Mouse (Mus musculus): ENCODE measurements at regions not wholly inside any gene's neighbourhood (a gene's known extent, or its start where the extent isn't known, plus 50 kb on each side); places are given as distances from the start of the nearest gene placed in this dataset.

DNA sequence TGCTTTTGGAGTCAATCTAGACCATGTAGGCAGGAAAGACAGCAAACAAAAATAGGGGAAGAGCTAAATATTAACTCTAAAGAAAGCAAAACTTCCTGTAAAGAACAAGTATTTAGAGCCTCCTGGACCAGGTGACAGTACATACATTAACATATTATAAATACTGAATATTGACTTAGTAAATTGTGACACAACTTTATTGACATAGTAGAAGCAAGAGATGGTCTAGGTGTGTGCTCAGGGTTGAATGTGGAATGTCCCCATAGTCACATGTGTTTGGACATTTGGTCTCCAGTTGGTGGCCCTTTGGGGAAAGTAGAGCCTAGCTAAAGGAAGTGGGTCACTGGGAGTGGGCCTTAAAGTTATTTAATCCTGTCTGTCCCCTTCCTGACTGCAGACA lies 139.6 kb upstream of the Atp6ap2 start:
- no peak for ATAC-seq (replicated peaks; ENCODE audit: insufficient number of reproducible peaks, low FRiP score, low TSS enrichment, poor library complexity, severe bottlenecking)

DNA sequence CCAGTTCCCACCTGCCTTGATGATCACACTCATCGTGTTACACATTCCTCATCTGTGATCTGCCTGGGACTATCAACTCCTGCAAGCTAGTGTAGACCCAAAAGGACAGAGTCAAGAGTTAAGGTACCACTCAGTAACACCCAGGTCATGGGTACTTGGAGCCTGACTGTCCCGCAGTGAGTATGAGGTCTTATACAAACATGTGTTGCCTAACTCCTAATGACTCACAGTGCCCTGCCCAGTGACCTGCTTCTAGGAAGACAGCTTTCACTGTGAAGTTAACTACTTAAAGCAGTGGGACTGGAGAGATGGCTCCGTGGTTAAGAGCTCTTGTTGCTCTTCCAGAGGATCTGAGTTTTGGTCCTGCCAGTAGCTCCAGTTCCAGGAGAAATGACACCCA lies 137.9 kb upstream of the Atp6ap2 start:
- no peak for ATAC-seq (replicated peaks; ENCODE audit: insufficient number of reproducible peaks, low FRiP score, low TSS enrichment, poor library complexity, severe bottlenecking)

DNA sequence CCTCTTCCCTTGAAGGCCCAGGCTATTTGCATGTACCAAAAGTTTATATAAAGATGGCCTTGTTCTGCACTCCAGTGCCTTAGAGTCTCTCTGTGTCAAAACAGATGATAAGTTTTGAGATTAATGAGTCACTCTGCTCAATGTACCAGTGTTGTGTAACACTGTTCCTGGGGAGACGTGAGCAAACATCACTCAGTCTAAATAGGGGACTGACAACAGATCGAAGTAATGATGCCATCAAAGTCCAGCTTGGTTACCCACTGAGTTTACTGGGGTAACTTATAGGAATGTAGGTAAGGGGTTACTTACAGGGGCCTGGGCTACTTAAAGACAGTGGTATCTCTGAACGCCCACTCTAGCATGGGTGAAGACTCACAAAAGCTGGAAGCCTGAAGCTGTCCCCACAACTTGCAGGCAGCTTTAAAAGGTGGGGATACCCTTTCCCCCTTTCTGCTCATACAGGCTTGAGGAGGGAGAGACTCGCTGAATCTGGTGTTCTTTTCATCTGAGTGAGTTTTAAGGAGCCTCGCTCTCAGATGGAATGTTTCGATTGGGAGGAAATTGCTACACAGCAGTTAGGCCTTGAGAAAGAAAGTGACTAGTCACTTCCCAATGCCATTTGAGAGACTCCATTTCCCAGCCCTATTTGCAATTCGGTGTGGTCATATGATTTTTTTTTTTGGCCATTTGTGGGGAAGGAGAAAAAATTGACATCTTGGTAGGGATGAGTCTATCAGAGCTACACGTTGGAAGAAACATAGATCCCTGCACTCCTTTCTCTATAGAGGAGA lies 134.4 kb upstream of the Atp6ap2 start:
- peak; percentile 43; the same call in 1 of the 2 replicates for ATAC-seq (replicated peaks; ENCODE audit: insufficient number of reproducible peaks, low FRiP score, low TSS enrichment, poor library complexity, severe bottlenecking)

DNA sequence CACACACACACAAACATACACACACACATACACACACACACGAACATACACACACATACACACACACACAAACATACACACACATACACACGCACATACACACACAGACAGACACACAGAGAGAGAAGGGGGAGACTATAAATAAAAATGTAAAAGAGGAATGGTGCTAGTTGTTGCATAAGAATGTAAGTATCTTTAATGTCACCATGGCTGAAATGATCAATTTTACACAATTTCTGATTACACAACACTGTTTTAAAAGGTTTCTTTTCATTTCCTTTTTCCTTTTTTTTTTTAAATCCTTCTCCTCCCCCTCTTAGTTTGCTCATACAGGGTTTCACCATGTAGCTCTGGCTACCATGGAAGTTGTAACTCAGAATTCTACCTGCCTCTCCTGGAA lies 125.9 kb upstream of the Atp6ap2 start:
- ATAC-seq (replicated peaks; ENCODE audit: insufficient number of reproducible peaks, low FRiP score, low TSS enrichment, poor library complexity, severe bottlenecking) = 0 out of 2 replicates have a peak, but pooled peaks have one; percentile 31

DNA sequence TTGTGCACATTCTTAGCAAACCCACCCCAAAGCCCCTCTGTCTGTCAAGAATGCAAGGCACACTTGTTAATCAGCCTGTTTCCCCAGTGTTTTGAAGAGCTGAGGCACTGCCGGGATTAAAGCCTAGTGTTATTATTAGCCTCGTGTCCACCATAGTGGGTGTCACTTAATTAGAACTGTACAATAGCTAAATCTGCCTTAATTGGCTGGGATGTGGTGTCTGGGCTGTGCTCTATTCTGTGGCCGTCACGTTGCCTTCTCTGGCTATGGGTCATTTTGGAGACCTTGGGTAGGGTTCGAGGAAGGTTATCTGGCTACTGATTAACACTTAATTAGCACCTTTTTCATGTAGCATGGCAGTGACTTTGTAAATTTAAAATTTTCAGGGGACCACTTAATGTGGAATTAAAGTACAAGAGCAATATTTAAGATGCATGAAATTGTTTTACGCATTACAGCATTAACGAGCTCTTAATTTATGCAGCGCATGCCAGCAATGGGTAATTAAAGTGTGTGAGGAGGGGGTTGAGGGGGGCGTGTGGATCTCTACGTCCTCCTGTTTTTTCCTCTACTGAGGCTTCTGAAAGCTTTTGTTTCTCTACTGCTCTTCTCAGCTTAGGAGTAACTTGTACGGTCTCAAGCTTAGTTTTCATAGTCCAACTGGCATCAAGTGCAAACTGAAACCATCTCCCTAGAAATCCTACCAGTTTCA lies 124.5 kb upstream of the Atp6ap2 start:
- no peak for ATAC-seq (replicated peaks; ENCODE audit: insufficient number of reproducible peaks, low FRiP score, low TSS enrichment, poor library complexity, severe bottlenecking)

DNA sequence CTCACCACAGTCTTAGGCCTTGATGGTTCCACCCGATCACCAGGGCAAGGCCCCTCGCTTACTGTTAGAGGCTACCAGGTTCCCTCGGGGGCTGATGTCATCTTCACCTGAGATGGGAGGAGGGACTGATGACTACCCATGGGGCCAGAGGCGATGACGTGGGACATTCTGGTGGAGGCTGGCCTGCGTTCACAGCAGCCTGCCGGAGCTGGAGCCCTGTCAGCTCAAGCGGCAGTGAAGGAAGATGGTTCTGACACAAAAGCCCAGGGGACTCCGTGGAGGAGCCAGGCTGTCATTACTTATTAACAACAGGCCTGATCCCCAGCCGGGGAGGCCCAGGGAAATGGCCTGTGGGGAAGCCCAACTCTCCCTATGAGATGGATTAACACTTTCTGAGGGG lies 121.3 kb upstream of the Atp6ap2 start:
- ATAC-seq (replicated peaks; ENCODE audit: insufficient number of reproducible peaks, low FRiP score, low TSS enrichment, poor library complexity, severe bottlenecking) = no peak

DNA sequence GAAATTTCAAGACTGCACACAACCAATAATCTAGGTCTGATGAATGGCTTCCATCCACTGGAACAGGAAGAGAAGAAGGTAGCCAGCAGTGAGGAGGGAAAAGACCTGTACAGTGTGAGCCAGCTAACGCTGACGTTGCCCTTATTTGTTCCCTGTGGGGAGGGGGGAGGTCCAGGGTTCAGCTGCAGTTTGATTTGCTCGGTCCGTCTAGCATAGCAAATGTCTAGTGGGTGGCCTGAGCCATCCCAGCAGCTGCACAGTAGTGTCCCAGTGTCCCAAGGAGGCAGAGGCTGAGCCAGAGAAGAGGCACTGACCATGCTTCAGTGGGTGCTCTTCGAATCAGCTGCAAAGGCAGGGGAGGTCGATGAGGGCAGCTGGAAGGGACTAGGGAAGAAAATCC lies 120.7 kb upstream of the Atp6ap2 start:
- ATAC-seq (replicated peaks; ENCODE audit: insufficient number of reproducible peaks, low FRiP score, low TSS enrichment, poor library complexity, severe bottlenecking) = no peak

DNA sequence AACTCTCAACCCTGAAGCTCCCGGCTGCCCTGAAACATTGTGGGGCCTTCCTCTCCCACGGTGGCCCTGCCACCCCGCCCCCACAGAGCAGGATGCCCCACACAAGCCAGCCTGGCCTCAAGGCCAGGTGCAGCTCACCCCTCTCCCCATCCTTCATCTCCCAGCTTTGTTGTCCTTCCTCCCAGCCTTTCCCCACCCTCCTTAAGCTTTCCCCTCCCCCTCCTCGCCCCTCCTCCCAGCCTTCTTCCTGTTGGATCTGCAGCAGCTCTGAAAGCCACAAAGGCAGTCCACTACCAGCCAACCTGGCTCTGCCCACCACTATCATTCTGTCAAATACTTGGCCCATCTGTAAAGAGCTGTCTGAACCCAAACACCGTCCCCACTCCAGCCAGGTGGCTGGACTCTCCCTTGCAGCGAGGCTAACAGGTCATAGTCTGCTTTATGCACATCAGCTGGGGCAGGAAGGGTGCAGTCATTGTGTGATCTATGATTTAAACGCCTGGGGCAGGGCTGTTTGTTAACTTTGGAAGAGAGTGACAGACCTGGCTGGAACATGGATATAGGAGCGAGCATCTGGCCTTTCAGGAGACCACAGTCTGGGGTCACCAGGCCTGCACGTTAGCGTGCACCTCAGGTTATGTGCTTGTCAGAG lies 119.9 kb upstream of the Atp6ap2 start:
- ATAC-seq (replicated peaks; ENCODE audit: insufficient number of reproducible peaks, low FRiP score, low TSS enrichment, poor library complexity, severe bottlenecking) = no peak

DNA sequence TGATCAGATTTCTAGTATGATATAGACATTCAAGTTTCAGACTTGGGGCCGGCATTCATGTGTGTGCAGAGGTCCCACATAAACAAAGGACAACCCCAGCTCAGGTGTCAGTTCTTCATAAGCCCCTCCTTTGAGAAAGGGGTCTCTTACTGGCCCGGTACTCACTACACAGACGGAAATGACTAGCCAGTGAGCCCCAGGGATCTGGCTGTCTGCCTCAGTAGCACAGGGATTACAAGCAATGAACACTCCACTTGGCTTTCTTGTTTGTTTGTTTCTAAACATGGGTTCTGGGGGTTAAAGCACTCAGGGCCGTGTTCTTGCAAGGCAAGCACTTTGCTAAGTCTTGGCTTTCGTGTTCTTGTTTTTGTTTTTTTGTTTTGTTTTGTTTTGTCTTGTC lies 115.3 kb upstream of the Atp6ap2 start:
- ATAC-seq (replicated peaks; ENCODE audit: insufficient number of reproducible peaks, low FRiP score, low TSS enrichment, poor library complexity, severe bottlenecking) = no peak

DNA sequence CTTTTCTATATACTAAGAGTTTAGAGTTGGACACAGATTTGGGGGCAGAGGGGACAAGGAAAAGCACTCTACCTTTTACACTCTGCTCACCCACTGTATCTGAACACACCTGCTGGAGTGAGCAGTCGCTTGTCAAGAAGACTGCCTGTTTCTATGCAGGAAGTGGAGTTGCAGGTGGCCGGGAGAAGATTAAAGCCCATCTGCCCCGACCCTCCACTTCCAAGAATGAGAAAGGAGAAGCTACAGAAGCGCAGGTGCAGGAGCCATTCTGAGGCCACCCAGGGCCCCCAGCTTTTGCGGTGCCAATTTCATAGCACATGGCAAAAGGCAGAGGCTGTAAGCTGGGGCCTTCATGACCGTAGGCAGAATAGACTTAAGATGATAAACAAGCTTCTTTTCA lies 108.4 kb upstream of the Atp6ap2 start:
- ATAC-seq (replicated peaks; ENCODE audit: insufficient number of reproducible peaks, low FRiP score, low TSS enrichment, poor library complexity, severe bottlenecking) = no peak

DNA sequence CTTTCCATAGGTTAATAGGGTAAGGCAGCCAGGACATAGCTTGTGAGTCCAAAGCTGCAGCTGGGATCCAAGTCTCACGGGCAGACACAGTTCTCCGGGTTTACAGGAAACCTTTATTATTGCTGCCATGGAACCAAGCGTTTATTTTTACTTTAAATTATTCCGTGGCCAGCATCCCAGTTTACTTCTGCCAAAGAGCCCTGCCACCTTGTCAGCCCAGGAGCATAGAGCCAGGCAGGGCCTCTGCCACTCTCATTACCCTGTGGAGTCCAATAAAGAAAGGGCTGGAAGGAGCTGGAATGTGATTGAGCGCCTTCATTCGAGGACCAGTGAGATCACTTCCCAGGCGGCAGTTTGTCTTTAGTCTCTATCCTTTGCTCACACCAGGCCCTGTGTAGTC lies 96.6 kb upstream of the Atp6ap2 start:
- no peak for ATAC-seq (replicated peaks; ENCODE audit: insufficient number of reproducible peaks, low FRiP score, low TSS enrichment, poor library complexity, severe bottlenecking)

DNA sequence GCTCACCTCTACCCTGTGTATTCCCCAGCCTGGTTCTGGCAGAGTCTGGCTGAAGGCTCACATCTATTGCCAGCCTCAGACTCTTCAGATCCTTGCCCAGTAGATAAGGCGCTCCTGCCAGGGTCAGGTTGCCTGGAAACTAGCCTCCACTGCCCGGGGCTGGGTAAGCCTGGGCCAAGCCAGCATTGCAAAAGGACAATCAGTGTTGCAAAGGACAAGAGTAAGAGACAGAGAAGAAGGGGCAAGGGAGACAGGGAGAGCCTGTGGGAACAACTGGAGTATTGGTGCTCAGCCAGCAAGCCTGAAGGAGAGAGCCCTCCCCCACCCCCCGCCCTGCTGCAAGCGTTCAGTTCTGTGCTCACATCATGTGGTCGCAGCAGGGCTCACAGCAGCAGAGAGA lies 94.4 kb upstream of the Atp6ap2 start:
- ATAC-seq (replicated peaks; ENCODE audit: insufficient number of reproducible peaks, low FRiP score, low TSS enrichment, poor library complexity, severe bottlenecking) = no peak

DNA sequence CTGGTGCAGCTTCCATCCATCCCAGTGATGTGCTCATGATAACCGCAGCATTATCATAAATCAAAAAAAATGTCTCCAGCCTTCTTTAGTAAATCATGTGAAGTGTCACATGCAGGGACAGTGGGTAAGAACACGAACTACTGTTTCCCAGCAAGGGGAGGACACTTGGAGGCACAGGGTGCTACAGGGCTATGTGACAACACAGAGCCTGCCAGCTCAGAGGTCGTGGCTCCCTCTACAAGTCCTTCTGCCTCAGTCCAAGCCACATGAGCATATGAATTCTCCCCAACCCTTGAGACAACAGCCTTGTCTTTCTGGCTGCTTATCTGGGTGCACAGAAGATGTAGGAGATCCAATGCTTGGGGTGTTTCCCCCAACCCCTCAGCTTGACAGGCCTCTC lies 93.7 kb upstream of the Atp6ap2 start:
- no peak for ATAC-seq (replicated peaks; ENCODE audit: insufficient number of reproducible peaks, low FRiP score, low TSS enrichment, poor library complexity, severe bottlenecking)

DNA sequence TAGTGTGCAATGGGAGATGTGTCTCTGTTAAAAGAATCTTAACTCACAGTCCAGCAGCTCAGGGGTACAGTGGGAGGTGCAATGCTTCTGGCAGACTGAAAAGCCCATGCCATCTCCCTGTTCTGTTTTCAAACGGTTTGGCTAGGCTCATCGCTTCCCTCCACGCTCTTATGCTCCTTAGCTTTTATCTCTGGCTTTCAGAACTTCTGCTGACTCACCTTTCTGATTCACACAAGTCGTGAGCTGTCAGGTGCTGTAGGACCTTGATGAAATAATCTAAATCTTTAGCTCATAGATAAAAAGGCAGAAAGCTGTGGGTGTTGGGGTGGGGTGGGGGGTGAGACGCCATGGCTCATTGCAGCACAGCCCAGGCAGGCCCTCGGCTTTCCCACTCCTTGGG lies 93.1 kb upstream of the Atp6ap2 start:
- no peak for ATAC-seq (replicated peaks; ENCODE audit: insufficient number of reproducible peaks, low FRiP score, low TSS enrichment, poor library complexity, severe bottlenecking)

DNA sequence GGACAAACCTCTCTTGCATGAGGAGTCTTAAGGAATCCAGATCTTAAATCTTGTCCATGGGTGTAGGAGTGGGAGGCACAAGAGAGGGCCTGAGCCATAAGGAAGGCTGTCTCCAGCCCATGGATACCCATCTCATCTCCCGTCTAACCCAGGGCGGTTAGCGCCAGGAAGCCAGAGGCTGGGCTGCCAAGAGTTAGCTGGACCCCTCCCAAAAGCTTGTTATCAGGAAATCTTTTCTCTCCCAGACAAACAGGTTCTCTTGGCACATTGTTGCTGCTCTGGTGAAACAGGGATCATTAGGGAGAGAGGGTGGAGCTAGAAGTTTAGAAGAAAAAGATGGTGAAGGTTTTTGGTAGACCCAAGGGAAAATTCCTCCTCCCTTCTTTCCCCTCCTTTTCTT lies 87.0 kb upstream of the Atp6ap2 start:
- ATAC-seq (replicated peaks; ENCODE audit: insufficient number of reproducible peaks, low FRiP score, low TSS enrichment, poor library complexity, severe bottlenecking) = no peak

DNA sequence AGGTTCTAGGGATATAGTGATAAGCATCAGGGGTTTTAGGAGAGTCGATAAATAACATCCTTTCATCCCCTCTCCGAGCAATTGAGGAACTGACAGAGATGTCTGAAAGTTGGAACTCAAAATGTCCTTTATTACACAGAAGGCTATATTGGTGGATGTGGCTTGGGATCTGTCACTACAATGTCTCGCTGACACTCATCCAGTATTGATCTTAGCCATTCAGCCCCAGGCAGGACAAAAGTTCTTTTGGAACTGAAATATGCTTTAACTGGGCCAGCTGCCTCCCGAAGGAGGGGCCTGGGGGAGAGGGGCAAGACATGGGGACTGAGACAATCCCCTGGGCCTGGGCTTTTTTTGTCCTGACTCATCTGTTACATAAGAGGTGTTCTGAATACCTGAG lies 85.2 kb upstream of the Atp6ap2 start:
- no peak for ATAC-seq (replicated peaks; ENCODE audit: insufficient number of reproducible peaks, low FRiP score, low TSS enrichment, poor library complexity, severe bottlenecking)

DNA sequence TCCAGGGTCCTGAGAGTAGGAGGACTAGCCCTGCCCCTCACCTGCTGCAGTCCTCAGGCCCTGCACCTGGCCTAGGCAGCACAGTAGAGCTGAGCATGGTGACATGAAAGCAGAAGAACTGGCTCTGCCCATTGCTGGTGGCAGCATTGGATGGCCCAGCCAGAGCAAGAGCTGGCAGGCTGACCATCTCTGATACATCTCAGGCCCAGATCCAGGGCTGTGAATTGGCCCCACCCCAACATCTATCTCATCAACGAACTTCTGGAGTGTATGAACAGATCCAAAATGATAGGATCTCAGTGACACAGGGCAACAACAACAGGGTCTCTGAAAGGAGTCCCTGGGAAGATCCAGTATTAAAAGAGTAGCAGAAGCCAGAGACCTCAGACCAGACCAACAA lies 84.0 kb upstream of the Atp6ap2 start:
- no peak for ATAC-seq (replicated peaks; ENCODE audit: insufficient number of reproducible peaks, low FRiP score, low TSS enrichment, poor library complexity, severe bottlenecking)

DNA sequence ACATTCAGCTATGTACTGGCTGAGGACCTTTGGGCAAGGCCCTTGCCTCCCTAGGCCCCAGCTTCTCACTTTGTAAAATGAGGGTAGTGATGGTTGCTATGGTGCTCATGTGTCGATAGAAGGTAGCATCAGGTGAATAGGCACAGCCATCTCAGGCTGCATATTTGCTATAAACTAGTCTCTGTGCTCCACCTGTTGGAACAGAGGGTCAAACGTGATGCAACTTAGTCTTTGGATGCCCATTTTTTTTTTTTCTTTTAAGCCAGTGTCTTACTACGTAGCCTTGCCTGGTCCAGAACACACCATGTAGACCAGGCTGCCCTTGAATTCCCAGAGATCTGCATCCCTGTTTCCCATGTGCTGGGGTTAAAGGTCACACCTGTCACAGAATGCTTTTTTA lies 76.5 kb upstream of the Atp6ap2 start:
- no peak for ATAC-seq (replicated peaks; ENCODE audit: insufficient number of reproducible peaks, low FRiP score, low TSS enrichment, poor library complexity, severe bottlenecking)

DNA sequence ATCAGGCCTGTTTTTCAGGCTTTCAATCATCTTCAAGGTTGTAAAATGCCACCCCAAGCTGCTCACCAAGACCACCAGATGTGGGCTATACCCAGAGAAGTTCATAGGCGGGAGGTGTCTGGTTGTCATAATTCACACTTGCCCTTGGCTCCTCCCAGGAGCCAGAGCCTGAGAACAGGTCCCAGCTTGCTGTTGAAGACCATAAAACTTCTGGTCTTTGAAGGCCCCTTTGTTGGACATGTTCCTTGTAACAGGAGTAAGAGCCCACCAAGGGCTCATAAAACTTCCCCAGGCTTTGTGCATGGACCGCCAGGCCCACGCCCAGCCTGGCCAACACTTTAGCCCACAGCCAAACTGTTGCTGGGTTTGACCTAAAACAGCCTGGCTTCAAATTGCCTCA lies 62.6 kb upstream of the Atp6ap2 start:
- no peak for ATAC-seq (replicated peaks; ENCODE audit: insufficient number of reproducible peaks, low FRiP score, low TSS enrichment, poor library complexity, severe bottlenecking)

All from monocyte, adult 5-6 weeks (primary cell).